Comparison of ENCODE assay signal across 21 mouse cellular contexts in the genomic region with DNA sequence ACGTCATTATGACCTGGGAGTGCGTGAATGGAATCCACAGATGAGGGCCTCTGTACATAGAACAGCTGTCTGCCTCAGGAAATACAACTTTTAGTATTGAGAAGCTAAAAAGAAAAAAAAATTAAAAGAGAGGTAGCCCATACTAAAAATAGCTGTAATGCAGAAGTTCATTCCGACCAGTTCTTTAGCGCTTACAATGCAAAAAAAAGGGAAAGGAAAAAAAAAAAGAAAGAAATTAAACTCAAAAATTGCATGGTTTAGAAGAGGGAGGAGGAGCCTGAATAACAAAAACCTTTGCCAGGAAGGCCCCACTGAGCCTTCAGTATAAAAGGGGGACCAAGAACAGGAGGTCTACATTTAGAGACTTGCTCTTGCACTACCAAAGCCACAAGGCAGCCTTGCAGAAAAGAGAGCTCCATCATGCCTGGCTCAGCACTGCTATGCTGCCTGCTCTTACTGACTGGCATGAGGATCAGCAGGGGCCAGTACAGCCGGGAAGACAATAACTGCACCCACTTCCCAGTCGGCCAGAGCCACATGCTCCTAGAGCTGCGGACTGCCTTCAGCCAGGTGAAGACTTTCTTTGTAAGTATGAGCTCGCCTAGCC. TPM values are rescaled to one million over a fixed set of nuclear protein-coding genes. Genes with fewer than 3 reads are reported as not detected.
"Had no signal": no experiment of that assay in that cellular context is flagged by ENCODE, and none has a peak within 500 bp of the region (broad histone marks: within the 10 kb centered on the region; RNA-seq: fewer than 3 reads in every experiment).

Il10 (plus strand) TSS at position 354 of the 607 bp plus-strand sequence.

- H3K4me3 ChIP-seq: limb, embryonic 12.5 days; liver, embryonic 15.5 days; neural tube, embryonic 13.5 days; stomach, embryonic 15.5 days had no signal

- H3K36me3 ChIP-seq: limb, embryonic 12.5 days; liver, embryonic 15.5 days; neural tube, embryonic 13.5 days; stomach, embryonic 15.5 days had no signal

- ATAC-seq: midbrain, embryonic 16.5 days had no signal

- H3K4me2 ChIP-seq: limb, embryonic 12.5 days; liver, embryonic 15.5 days; lung, embryonic 14.5 days; midbrain, embryonic 11.5 days; neural tube, embryonic 13.5 days; stomach, embryonic 15.5 days had no signal

- DNase-seq: kidney, adult 8-10 months; kidney, postnatal 36 days; liver; lung, embryonic 14.5 days; lung, postnatal 14 days; retina, postnatal 1 day; right cerebral cortex, postnatal 4 days; spleen, adult 18-20 months; thymus, adult 2 months; thymus, postnatal 36 days had no signal

- H3K27ac ChIP-seq: limb, embryonic 12.5 days; liver, embryonic 15.5 days; neural tube, embryonic 13.5 days; stomach, embryonic 15.5 days had no signal

- H3K27me3 ChIP-seq: limb, embryonic 12.5 days; neural tube, embryonic 13.5 days; stomach, embryonic 15.5 days had no signal

- H3K4me1 ChIP-seq: liver, embryonic 15.5 days; neural tube, embryonic 13.5 days; stomach, embryonic 15.5 days had no signal

- H3K9ac ChIP-seq: limb, embryonic 12.5 days; liver, embryonic 15.5 days; lung, embryonic 14.5 days; neural tube, embryonic 13.5 days; stomach, embryonic 15.5 days had no signal

- H3K9me3 ChIP-seq: limb, embryonic 12.5 days; liver, embryonic 15.5 days; neural tube, embryonic 13.5 days; stomach, embryonic 15.5 days had no signal

RNA-seq across cellular contexts. Expression of gene Il10, which starts in this region (rescaled TPM):
- total RNA-seq: layer of hippocampus, adult 18-20 months; layer of hippocampus, postnatal 10 days; left cerebral cortex, postnatal 36 days had no signal
- polyA plus RNA-seq: kidney, embryonic 16.5 days; liver, embryonic 15.5 days; lung, embryonic 14.5 days; midbrain, embryonic 11.5 days; midbrain, embryonic 16.5 days; neural tube, embryonic 13.5 days; stomach, embryonic 15.5 days; testis, adult 2 months had no signal
